Mouse (Mus musculus): ENCODE results near the gene Uhrf1bp1. TPM values are rescaled to one million over a fixed set of nuclear protein-coding genes. Genes with fewer than 3 reads are reported as not detected.

Uhrf1bp1 gene
- polyA plus RNA-seq, 1 experiment from 2014 or later = 1.4 TPM

GRCm38 (mm10) chr17:27859131-27859530 is 2.9 kb downstream of the Uhrf1bp1 start:
- Histone ChIP-seq H3K27ac (ENCODE audit: low read depth, low read length) (no peak overlapping the region), H3K9ac (ENCODE audit: low read depth, low read length) (no peak overlapping the region), H3K4me3 (ENCODE audit: low read depth, low read length) (no peak overlapping the region), H3K9me3 (ENCODE audit: control insufficient read depth) (no peaks in the 10 kb centered on the region), H3K27me3 (replicated peaks; ENCODE audit: control insufficient read depth, insufficient read depth, low read length) (no peaks in the 10 kb centered on the region), H3K36me3 (ENCODE audit: control insufficient read depth, insufficient read depth) (peaks cover 4% of the 10 kb centered on the region; the same call in 1 of the 2 replicates), H3K4me1 (replicated peaks; ENCODE audit: control insufficient read depth, insufficient read depth, low read length) (peaks cover 7% of the 10 kb centered on the region; the same call in 1 of the 2 replicates), H3K4me2 (replicated peaks; ENCODE audit: low read depth) (no peak overlapping the region)
- no peak for TF ChIP-seq CTCF (IDR thresholded peaks at IDR 0.05; ENCODE audit: low read depth)
- WGBS = 56% methylated on average over 2 of the region's 2 CpGs
- ATAC-seq = no peak

- no peaks in the 10 kb centered on the region for H3K27me3 ChIP-seq (replicated peaks; ENCODE audit: control insufficient read depth, insufficient read depth, low read length)
- H3K36me3 ChIP-seq (ENCODE audit: control insufficient read depth, insufficient read depth) = no peaks in the 10 kb centered on the region
- no peak for ATAC-seq
- no peak overlapping the region for H3K27ac ChIP-seq (ENCODE audit: low read depth, low read length)
- H3K9me3 ChIP-seq (ENCODE audit: control insufficient read depth) = no peaks in the 10 kb centered on the region
- no peak overlapping the region for H3K9ac ChIP-seq (ENCODE audit: low read depth, low read length)
- 61% methylated on average over 2 of the region's 2 CpGs for WGBS
- H3K4me2 ChIP-seq (replicated peaks; ENCODE audit: low read depth) = no peak overlapping the region
- no peak overlapping the region for H3K4me3 ChIP-seq (ENCODE audit: low read depth, low read length)
- no peaks in the 10 kb centered on the region for H3K4me1 ChIP-seq (replicated peaks; ENCODE audit: control insufficient read depth, insufficient read depth, low read length)
- peak; percentile 53 for TF ChIP-seq CTCF (IDR thresholded peaks at IDR 0.05; ENCODE audit: low read depth)
Measured at GRCm38 (mm10) chr17:27865461-27865860, 9.2 kb downstream of the Uhrf1bp1 start.

GRCm38 (mm10) chr17:27866737-27867136 is 10.5 kb downstream of the Uhrf1bp1 start:
- no peak for TF ChIP-seq CTCF (IDR thresholded peaks at IDR 0.05; ENCODE audit: low read depth)
- WGBS = 61% methylated on average over 4 of the region's 4 CpGs
- Histone ChIP-seq H3K36me3 (ENCODE audit: control insufficient read depth, insufficient read depth) (no peaks in the 10 kb centered on the region), H3K27me3 (replicated peaks; ENCODE audit: control insufficient read depth, insufficient read depth, low read length) (no peaks in the 10 kb centered on the region), H3K4me3 (ENCODE audit: low read depth, low read length) (no peak overlapping the region), H3K27ac (ENCODE audit: low read depth, low read length) (no peak overlapping the region), H3K4me2 (replicated peaks; ENCODE audit: low read depth) (no peak overlapping the region), H3K9me3 (ENCODE audit: control insufficient read depth) (no peaks in the 10 kb centered on the region), H3K9ac (ENCODE audit: low read depth, low read length) (no peak overlapping the region), H3K4me1 (replicated peaks; ENCODE audit: control insufficient read depth, insufficient read depth, low read length) (no peaks in the 10 kb centered on the region)
- ATAC-seq = no peak

GRCm38 (mm10) chr17:27871851-27872250 is 15.6 kb downstream of the Uhrf1bp1 start:
- Histone ChIP-seq H3K4me3 (ENCODE audit: low read depth, low read length) (no peak overlapping the region), H3K27me3 (replicated peaks; ENCODE audit: control insufficient read depth, insufficient read depth, low read length) (no peaks in the 10 kb centered on the region), H3K9me3 (ENCODE audit: control insufficient read depth) (no peaks in the 10 kb centered on the region), H3K27ac (ENCODE audit: low read depth, low read length) (no peak overlapping the region), H3K9ac (ENCODE audit: low read depth, low read length) (no peak overlapping the region), H3K4me2 (replicated peaks; ENCODE audit: low read depth) (no peak overlapping the region), H3K36me3 (ENCODE audit: control insufficient read depth, insufficient read depth) (no peaks in the 10 kb centered on the region), H3K4me1 (replicated peaks; ENCODE audit: control insufficient read depth, insufficient read depth, low read length) (peaks cover 7% of the 10 kb centered on the region; the same call in 1 of the 2 replicates)
- 82% methylated on average over 3 of the region's 3 CpGs for WGBS
- ATAC-seq = no peak
- TF ChIP-seq CTCF (IDR thresholded peaks at IDR 0.05; ENCODE audit: low read depth) = no peak

- WGBS = 52% methylated on average over 3 of the region's 3 CpGs
- Histone ChIP-seq H3K9ac (ENCODE audit: low read depth, low read length) (no peak overlapping the region), H3K27ac (ENCODE audit: low read depth, low read length) (no peak overlapping the region), H3K27me3 (replicated peaks; ENCODE audit: control insufficient read depth, insufficient read depth, low read length) (no peaks in the 10 kb centered on the region), H3K4me1 (replicated peaks; ENCODE audit: control insufficient read depth, insufficient read depth, low read length) (peaks cover 7% of the 10 kb centered on the region; the same call in 1 of the 2 replicates), H3K4me2 (replicated peaks; ENCODE audit: low read depth) (no peak overlapping the region), H3K4me3 (ENCODE audit: low read depth, low read length) (no peak overlapping the region), H3K9me3 (ENCODE audit: control insufficient read depth) (no peaks in the 10 kb centered on the region), H3K36me3 (ENCODE audit: control insufficient read depth, insufficient read depth) (peaks cover 3% of the 10 kb centered on the region; the same call in 1 of the 2 replicates)
- ATAC-seq = no peak
- TF ChIP-seq CTCF (IDR thresholded peaks at IDR 0.05; ENCODE audit: low read depth) = no peak
Measured at GRCm38 (mm10) chr17:27873583-27873982, 17.3 kb downstream of the Uhrf1bp1 start.

- TF ChIP-seq CTCF (IDR thresholded peaks at IDR 0.05; ENCODE audit: low read depth) = no peak
- no peak overlapping the region for H3K9ac ChIP-seq (ENCODE audit: low read depth, low read length)
- H3K4me1 ChIP-seq (replicated peaks; ENCODE audit: control insufficient read depth, insufficient read depth, low read length) = peaks cover 7% of the 10 kb centered on the region; the same call in 1 of the 2 replicates
- H3K27ac ChIP-seq (ENCODE audit: low read depth, low read length) = 0 out of 2 replicates have a peak overlapping the region, but pooled peaks have one; percentile 31
- no peaks in the 10 kb centered on the region for H3K9me3 ChIP-seq (ENCODE audit: control insufficient read depth)
- peaks cover 10% of the 10 kb centered on the region; the same call in 1 of the 2 replicates for H3K36me3 ChIP-seq (ENCODE audit: control insufficient read depth, insufficient read depth)
- H3K4me3 ChIP-seq (ENCODE audit: low read depth, low read length) = no peak overlapping the region
- ATAC-seq = peak; percentile 58
- H3K4me2 ChIP-seq (replicated peaks; ENCODE audit: low read depth) = peak overlapping the region; percentile 45; the same call in 1 of the 2 replicates
- H3K27me3 ChIP-seq (replicated peaks; ENCODE audit: control insufficient read depth, insufficient read depth, low read length) = no peaks in the 10 kb centered on the region
- 25% methylated on average over 5 of the region's 5 CpGs for WGBS
Measured at GRCm38 (mm10) chr17:27874510-27874909, 18.3 kb downstream of the Uhrf1bp1 start.

GRCm38 (mm10) chr17:27881518-27881917 is 25.3 kb downstream of the Uhrf1bp1 start:
- Histone ChIP-seq H3K9ac (ENCODE audit: low read depth, low read length) (no peak overlapping the region), H3K36me3 (ENCODE audit: control insufficient read depth, insufficient read depth) (peaks cover 60% of the 10 kb centered on the region), H3K4me3 (ENCODE audit: low read depth, low read length) (no peak overlapping the region), H3K9me3 (ENCODE audit: control insufficient read depth) (no peaks in the 10 kb centered on the region), H3K27ac (ENCODE audit: low read depth, low read length) (no peak overlapping the region), H3K4me2 (replicated peaks; ENCODE audit: low read depth) (no peak overlapping the region), H3K4me1 (replicated peaks; ENCODE audit: control insufficient read depth, insufficient read depth, low read length) (no peaks in the 10 kb centered on the region), H3K27me3 (replicated peaks; ENCODE audit: control insufficient read depth, insufficient read depth, low read length) (no peaks in the 10 kb centered on the region)
- no peak for ATAC-seq
- WGBS = 61% methylated on average over 11 of the region's 11 CpGs
- TF ChIP-seq CTCF (IDR thresholded peaks at IDR 0.05; ENCODE audit: low read depth) = peak; percentile 77

All from intestine, postnatal 0 days (tissue).